Mouse (Mus musculus): Measurements from ENCODE around the gene Trim47.

GRCm38 (mm10) chr11:116105065-116105464 lies 21.9 kb downstream of the Trim47 start:
- TF ChIP-seq POLR2A (IDR thresholded peaks at IDR 0.05; ENCODE audit: extremely low read depth, insufficient read depth, low read length) (no peak), CTCF (IDR thresholded peaks at IDR 0.05; ENCODE audit: low read depth, low read length) (no peak)
